Mouse (Mus musculus) layer of hippocampus, adult 2 months (tissue): ENCODE measurements around the gene Tent2. TPM values are rescaled to one million over a fixed set of nuclear protein-coding genes. Genes with fewer than 3 reads are reported as not detected.

Experiments used
- DNase-seq, 2 experiments: peaks; one replicate each; pipeline ENCODE4 v3.0.0; 2022; ENCODE audit warnings: low spot score in 2 of 2
- H3K27ac ChIP-seq: fragments of 200-600 bp; 2 replicates; pipeline ENCODE4 v1.8.1; 2022
- H3K4me3 ChIP-seq: fragments of 200-600 bp; 2 replicates; pipeline ENCODE4 v1.8.1; 2022; ENCODE audit warnings: mild to moderate bottlenecking
- CTCF ChIP-seq: fragments of 200-600 bp; conservative IDR thresholded peaks from 2 replicates; pipeline ENCODE4 v1.8.1; 2022; ENCODE audit warnings: antibody characterized with exemption, mild to moderate bottlenecking, moderate library complexity
- total RNA-seq, 2 experiments: library from RNA; stranded (reverse); gene quantifications; 2 replicates each; pipeline ENCODE4 v1.2.3; 2021

Tent2 gene
- total RNA-seq, 2 experiments from 2014 or later: 27.7 to 29.0 TPM

GRCm38 (mm10) chr13:93130674-93131073 lies 61.5 kb downstream of the Tent2 start:
- H3K27ac ChIP-seq: no peak overlapping the region
- no peak for TF ChIP-seq CTCF
- H3K4me3 ChIP-seq: no peak overlapping the region
- DNase-seq: no peak

GRCm38 (mm10) chr13:93128961-93129360 lies 63.2 kb downstream of the Tent2 start:
- no peak for TF ChIP-seq CTCF
- peak overlapping the region; percentile 73 for H3K27ac ChIP-seq
- DNase-seq: no peak
- H3K4me3 ChIP-seq: no peak overlapping the region

GRCm38 (mm10) chr13:93128111-93128860 lies 63.9 kb downstream of the Tent2 start:
- no peak for DNase-seq
- H3K27ac ChIP-seq: peak overlapping the region; percentile 73
- TF ChIP-seq CTCF: no peak
- no peak overlapping the region for H3K4me3 ChIP-seq

GRCm38 (mm10) chr13:93122321-93122720 lies 69.9 kb downstream of the Tent2 start:
- H3K4me3 ChIP-seq: no peak overlapping the region
- no peak for TF ChIP-seq CTCF
- DNase-seq: no peak
- no peak overlapping the region for H3K27ac ChIP-seq

GRCm38 (mm10) chr13:93117241-93117640 lies 74.9 kb downstream of the Tent2 start:
- H3K27ac ChIP-seq: no peak overlapping the region
- no peak for DNase-seq
- TF ChIP-seq CTCF: no peak
- no peak overlapping the region for H3K4me3 ChIP-seq

- Histone ChIP-seq H3K27ac (no peak overlapping the region), H3K4me3 (no peak overlapping the region)
- no peak for DNase-seq
- no peak for TF ChIP-seq CTCF
These were observed 89.7 kb downstream of the Tent2 start for GRCm38 (mm10) chr13:93102340-93103090.

GRCm38 (mm10) chr13:93098596-93098995 lies 93.6 kb downstream of the Tent2 start:
- no peak for DNase-seq
- Histone ChIP-seq H3K27ac (no peak overlapping the region), H3K4me3 (no peak overlapping the region)
- no peak for TF ChIP-seq CTCF

- H3K4me3 ChIP-seq: no peak overlapping the region
- TF ChIP-seq CTCF: no peak
- no peak for DNase-seq
These were observed 95.5 kb downstream of the Tent2 start for GRCm38 (mm10) chr13:93096643-93097042.

More at GRCm38 (mm10) chr13:93096643-93097042, 95.5 kb downstream of the Tent2 start:
- H3K27ac ChIP-seq: no peak overlapping the region

Other genes starting within 250 kb of the Tent2 start
- 1 to 10 TPM; 3.4 to 3.5 TPM for gene Cmya5, start 47.7 kb downstream of the Tent2 start, total RNA-seq
- gene Homer1, start 107.2 kb upstream of the Tent2 start, total RNA-seq: 100 to 1,000 TPM; 163 to 171 TPM